Mouse (Mus musculus) midbrain, embryonic 14.5 days (tissue): ENCODE measurements at regions not wholly inside any gene's neighbourhood (a gene's known extent, or its start where the extent isn't known, plus 50 kb on each side); places are given as distances from the start of the nearest gene placed in this dataset.

ENCODE experiments used
- ATAC-seq: fragments of 200-750 bp; cut with Nextera tagmentation; 2 replicates; pipeline ENCODE4 v1.8.0; 2017; ENCODE audit warnings: moderate number of reproducible peaks, moderate library complexity; ENCODE audit not compliant: low FRiP score, low TSS enrichment
- DNase-seq: peaks from one replicate; pipeline ENCODE4 v3.0.0-alpha.2; 2015
- H3K27ac ChIP-seq: fragments of 300-500 bp; sonication (generic); replicated peaks from 2 replicates; pipeline ENCODE4 v1.5.1; 2014; ENCODE audit warnings: mild to moderate bottlenecking, low read depth, low read length, moderate library complexity
- H3K27me3 ChIP-seq: fragments of 300-500 bp; sonication (generic); 2 replicates; pipeline ENCODE4 v1.6.1; 2014; ENCODE audit warnings: low read length, control low read depth, mixed read lengths; ENCODE audit not compliant: control insufficient read depth, insufficient read depth
- H3K36me3 ChIP-seq: fragments of 300-500 bp; sonication (generic); 2 replicates; pipeline ENCODE4 v1.6.1; 2014; ENCODE audit warnings: low read length, control low read depth; ENCODE audit not compliant: control insufficient read depth, insufficient read depth
- H3K4me1 ChIP-seq: fragments of 300-500 bp; sonication (generic); 2 replicates; pipeline ENCODE4 v1.6.1; 2014; ENCODE audit warnings: mild to moderate bottlenecking, antibody characterized with exemption, low read length, control low read depth; ENCODE audit not compliant: control insufficient read depth, insufficient read depth
- H3K4me2 ChIP-seq: fragments of 300-500 bp; sonication (generic); 2 replicates; pipeline ENCODE4 v1.6.1; 2014; ENCODE audit warnings: mild to moderate bottlenecking, low read length, moderate library complexity
- H3K4me3 ChIP-seq: fragments of 300-500 bp; sonication (generic); replicated peaks from 2 replicates; pipeline ENCODE4 v1.5.1; 2014; ENCODE audit warnings: low read depth, low read length
- H3K9ac ChIP-seq: fragments of 300-500 bp; sonication (generic); replicated peaks from 2 replicates; pipeline ENCODE4 v1.6.1; 2014; ENCODE audit warnings: mild to moderate bottlenecking, low read length, moderate library complexity
- H3K9me3 ChIP-seq: fragments of 300-500 bp; sonication (generic); 2 replicates; pipeline ENCODE4 v1.6.1; 2016; ENCODE audit warnings: low read length, control low read depth, mixed read lengths; ENCODE audit not compliant: control insufficient read depth
- WGBS: fragments of 180-500 bp; shearing (Covaris S2); extraction: QIAGEN DNeasy Blood & Tissue Kit; methylation state at CpG from one replicate; pipeline ENCODE4 v1.1.7; 2014; 5-methylcytosine and 5-hydroxymethylcytosine counted together

DNA sequence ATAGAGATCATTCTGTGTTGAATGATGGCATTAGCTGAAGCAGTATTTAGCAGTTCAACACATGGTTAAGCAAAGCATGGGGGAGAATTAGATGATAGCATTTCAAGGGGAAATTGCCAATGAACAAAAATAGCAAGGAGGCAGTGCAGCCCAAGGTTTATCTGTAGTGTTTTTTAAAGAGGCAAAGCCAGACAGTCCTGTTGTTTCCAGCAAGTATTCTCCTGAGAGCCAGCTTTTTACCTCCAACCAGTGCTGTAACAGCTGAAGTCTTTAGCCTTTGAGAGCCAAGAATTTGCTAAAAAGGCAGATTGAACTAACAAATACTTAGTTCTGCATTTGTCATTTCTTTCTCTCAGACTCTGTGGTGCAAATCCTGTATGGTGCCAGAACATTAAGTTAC lies 305.1 kb upstream of the Arx start:
- no peak overlapping the region for H3K4me2 ChIP-seq
- DNase-seq (no peak), ATAC-seq (no peak)
- no peaks in the 10 kb centered on the region for H3K4me1 ChIP-seq
- no peak overlapping the region for H3K4me3 ChIP-seq
- no peak overlapping the region for H3K9ac ChIP-seq
- H3K27me3 ChIP-seq, result no peaks in the 10 kb centered on the region
- H3K27ac ChIP-seq, result no peak overlapping the region
- H3K9me3 ChIP-seq, result no peaks in the 10 kb centered on the region
- no peaks in the 10 kb centered on the region for H3K36me3 ChIP-seq

DNA sequence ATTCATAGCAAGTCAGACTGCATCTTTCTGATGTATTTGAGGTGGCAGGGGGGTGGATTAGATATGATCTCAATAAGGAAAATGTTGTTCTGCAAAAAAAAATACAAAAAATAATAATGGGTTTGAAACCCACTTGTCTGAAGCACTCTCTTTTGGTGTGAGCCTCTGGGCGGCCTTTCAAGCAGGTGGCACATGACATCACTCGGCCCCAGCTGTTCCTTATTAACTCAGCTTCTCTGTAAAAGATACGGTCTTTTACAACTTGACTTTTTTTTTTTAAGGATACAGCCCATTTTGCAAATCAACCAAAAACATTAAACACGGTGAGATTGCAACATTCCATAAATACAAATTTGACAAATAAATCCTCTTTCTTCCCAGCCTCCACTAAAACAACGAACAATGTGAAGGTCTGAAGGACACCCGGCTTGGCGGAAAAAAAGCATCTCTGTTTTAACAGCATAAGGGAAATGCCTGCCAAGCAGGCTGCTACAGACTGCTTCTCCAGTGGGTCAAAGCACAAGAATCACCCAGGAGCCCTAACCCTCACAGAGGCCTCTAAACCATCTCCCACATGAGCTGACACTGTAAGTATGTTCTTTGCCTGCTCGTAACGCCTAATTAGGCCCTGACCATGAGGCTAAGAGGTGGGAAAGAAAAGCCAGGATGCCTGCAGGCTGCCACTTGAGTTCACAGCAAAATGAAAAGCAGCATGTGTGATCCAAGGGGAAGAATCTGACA lies 283.8 kb upstream of the Arx start:
- Histone ChIP-seq H3K27ac (no peak overlapping the region), H3K4me3 (no peak overlapping the region), H3K4me2 (no peak overlapping the region), H3K27me3 (no peaks in the 10 kb centered on the region), H3K9me3 (no peaks in the 10 kb centered on the region), H3K9ac (no peak overlapping the region), H3K36me3 (no peaks in the 10 kb centered on the region), H3K4me1 (no peaks in the 10 kb centered on the region)
- ATAC-seq (no peak), DNase-seq (no peak)
- WGBS, result 75% methylated on average over 9 of the region's 9 CpGs

DNA sequence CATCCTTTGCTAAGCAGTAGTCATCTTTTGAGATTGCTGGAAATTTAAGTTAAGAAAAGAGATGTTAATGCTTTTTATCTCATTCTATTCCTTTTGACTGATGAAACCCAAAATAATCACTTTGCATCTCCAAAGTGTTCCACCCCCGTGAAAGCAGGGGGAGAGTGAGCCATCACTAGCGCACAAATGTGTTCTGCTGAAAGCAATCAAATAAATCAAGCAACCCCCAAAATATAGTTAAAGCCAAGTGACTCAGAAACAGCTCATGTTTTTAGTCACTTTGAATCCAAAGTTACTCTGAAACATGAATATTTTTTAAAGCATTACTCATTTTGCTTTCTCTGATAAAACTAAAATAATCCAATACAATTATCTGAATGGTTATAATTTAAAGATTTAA lies 279.6 kb upstream of the Arx start:
- H3K36me3 ChIP-seq, result no peaks in the 10 kb centered on the region
- 86% methylated on average over 2 of the region's 2 CpGs for WGBS
- no peaks in the 10 kb centered on the region for H3K27me3 ChIP-seq
- no peak overlapping the region for H3K9ac ChIP-seq
- no peaks in the 10 kb centered on the region for H3K4me1 ChIP-seq
- ATAC-seq (no peak), DNase-seq (no peak)
- no peak overlapping the region for H3K27ac ChIP-seq
- no peak overlapping the region for H3K4me2 ChIP-seq
- H3K4me3 ChIP-seq, result no peak overlapping the region
- H3K9me3 ChIP-seq, result no peaks in the 10 kb centered on the region

DNA sequence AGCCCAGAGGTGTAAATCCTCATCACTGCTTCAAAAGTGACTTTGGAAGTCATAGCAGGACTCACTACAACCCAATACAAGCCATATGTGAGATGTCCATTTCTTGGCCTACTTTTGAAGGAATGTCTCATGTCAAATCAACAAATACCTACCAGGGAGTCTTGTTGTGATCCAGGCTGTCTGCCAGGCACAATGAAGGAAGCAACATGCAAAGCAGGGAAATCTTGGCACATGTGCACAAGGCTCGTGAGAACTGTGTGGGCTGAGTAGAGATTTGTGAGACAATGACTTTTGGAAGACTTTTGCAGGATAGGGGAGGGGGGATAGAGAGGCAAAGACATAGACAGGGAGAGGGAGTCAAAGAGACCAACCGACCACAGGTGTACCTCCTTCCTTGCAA lies 274.7 kb upstream of the Arx start:
- Histone ChIP-seq H3K27ac (no peak overlapping the region), H3K27me3 (no peaks in the 10 kb centered on the region), H3K4me2 (no peak overlapping the region), H3K9ac (no peak overlapping the region), H3K4me1 (no peaks in the 10 kb centered on the region), H3K36me3 (no peaks in the 10 kb centered on the region), H3K9me3 (no peaks in the 10 kb centered on the region), H3K4me3 (no peak overlapping the region)
- WGBS, result 71% methylated on average over 2 of the region's 2 CpGs
- DNase-seq (no peak), ATAC-seq (no peak)

DNA sequence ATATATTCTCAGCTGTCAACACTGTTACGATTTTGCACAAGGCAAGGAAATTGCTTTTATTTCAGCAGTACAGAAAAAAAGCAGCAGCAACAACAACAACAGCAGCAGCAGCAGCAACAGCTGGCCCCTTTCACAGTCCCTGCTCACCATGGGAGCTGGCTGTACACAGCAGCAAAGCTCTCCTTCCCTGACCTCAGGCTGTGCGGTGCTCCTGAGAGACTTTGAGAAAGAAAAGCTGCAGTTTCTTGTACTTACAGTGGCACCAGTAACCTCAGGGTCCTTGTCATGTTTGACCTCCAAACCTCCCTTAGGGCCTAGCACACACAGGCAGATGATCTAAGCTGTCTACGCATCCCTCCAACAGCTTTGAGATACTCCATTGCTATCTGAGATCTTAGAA lies 269.9 kb upstream of the Arx start:
- Histone ChIP-seq H3K27ac (no peak overlapping the region), H3K4me1 (no peaks in the 10 kb centered on the region), H3K27me3 (no peaks in the 10 kb centered on the region), H3K36me3 (no peaks in the 10 kb centered on the region), H3K9ac (no peak overlapping the region), H3K9me3 (no peaks in the 10 kb centered on the region), H3K4me2 (no peak overlapping the region), H3K4me3 (no peak overlapping the region)
- ATAC-seq (no peak), DNase-seq (no peak)
- WGBS, result 75% methylated on average over 3 of the region's 3 CpGs

DNA sequence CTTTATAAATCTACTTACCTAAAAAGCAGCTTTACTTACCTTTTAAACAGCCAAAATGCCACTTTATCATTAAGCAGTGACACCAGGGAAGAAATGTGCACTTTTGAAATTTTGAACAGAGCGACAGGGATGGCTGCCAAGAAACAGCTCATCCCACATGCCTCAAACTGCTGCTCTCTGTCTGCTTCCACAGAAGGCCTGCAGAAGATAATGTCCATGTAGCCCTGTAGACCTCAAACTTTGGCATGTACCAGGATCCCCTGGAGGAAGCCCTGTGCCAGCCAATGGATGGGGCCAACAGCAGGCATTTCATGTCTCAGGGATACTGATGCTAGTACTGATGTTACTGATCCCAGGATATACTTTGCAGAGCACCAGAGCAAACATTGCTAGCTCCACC lies 245.1 kb upstream of the Arx start:
- no peak for ATAC-seq
- H3K4me2 ChIP-seq, result no peak overlapping the region
- no peak overlapping the region for H3K4me3 ChIP-seq
- H3K4me1 ChIP-seq, result no peaks in the 10 kb centered on the region
- H3K9me3 ChIP-seq, result no peaks in the 10 kb centered on the region
- H3K9ac ChIP-seq, result no peak overlapping the region
- WGBS, result 84% methylated on average over 1 of the region's 1 CpGs
- H3K27me3 ChIP-seq, result no peaks in the 10 kb centered on the region
- no peaks in the 10 kb centered on the region for H3K36me3 ChIP-seq
- DNase-seq, result no peak
- H3K27ac ChIP-seq, result no peak overlapping the region

DNA sequence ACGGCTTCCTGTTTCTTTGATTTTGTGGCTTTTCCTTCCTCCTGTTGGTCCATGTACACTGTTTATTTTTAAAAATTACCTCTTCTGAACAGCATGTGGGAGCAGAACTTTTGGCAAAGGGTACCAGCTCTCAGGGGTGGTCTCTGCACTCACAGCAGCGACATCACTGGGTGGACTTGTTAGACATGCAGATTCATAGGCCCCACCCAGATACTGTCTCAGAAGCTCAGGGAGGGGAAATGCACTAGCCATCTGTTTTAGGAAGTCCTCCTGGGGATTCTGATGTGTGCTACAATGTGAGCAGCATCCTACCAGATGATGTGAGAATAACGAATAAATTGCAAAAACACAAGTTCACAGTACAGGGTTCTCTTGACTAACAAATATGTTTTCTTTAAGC lies 243.5 kb upstream of the Arx start:
- Histone ChIP-seq H3K4me1 (no peaks in the 10 kb centered on the region), H3K9me3 (no peaks in the 10 kb centered on the region), H3K36me3 (no peaks in the 10 kb centered on the region), H3K4me3 (no peak overlapping the region), H3K27ac (no peak overlapping the region), H3K9ac (no peak overlapping the region), H3K27me3 (no peaks in the 10 kb centered on the region), H3K4me2 (no peak overlapping the region)
- ATAC-seq (no peak), DNase-seq (no peak)
- WGBS, result 63% methylated on average over 3 of the region's 3 CpGs

DNA sequence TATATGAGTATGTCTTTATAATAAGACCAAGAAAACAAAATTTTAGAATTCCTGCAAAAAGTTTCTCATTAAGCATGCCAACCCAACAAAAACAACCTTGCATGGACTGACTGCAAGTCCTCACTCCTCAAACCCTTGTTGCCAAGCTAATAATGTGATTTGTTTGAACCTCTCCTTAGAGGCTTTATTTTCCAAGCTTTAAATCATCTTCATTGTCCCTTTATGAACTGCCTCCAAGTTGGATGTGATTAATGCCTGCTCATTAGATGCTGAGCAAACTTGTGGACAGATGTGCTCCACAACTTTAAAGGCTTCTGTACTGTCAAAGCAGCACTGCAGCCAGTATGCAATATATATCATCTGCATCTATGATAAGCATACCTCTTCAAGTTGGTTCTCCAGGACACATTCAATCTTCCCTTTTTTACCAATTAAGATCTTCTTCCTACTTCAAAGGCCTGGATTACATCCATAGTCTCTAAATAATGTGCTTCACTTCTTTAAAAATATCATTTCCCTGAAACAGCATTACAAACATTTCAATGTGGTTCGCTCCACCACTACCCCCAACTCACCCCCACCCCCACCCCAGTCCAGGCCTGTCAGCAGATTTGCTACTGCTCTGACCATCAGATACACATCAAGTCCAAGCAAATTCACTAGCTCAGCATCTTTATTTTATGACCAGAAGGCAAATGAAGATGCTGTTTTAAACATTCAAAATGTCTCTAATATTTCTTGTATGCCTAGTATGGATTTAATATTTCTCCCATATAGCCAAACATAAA lies 237.1 kb upstream of the Arx start:
- Histone ChIP-seq H3K4me3 (no peak overlapping the region), H3K4me1 (no peaks in the 10 kb centered on the region)

DNA sequence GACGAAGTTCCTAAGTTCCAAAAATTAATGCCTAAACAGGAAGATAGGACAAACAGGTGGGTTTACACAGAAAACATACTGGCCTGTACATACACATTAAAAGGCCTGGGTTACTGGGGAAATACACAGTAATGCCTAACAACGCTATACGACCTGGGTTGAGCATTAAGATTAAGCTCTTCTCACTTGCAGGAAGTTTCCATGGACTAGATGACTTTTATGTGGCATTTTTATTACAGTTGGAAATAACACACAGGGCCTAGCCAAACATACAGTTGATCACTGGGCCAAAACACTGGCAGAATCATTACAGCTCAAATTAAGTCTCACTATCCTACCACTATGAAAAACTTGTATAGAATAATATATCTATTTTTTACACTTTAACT lies 236.5 kb upstream of the Arx start:
- ATAC-seq (no peak), DNase-seq (no peak)
- no peak overlapping the region for H3K4me2 ChIP-seq
- H3K9me3 ChIP-seq, result no peaks in the 10 kb centered on the region
- WGBS, result 76% methylated on average over 3 of the region's 3 CpGs
- no peaks in the 10 kb centered on the region for H3K36me3 ChIP-seq
- H3K9ac ChIP-seq, result no peak overlapping the region
- no peaks in the 10 kb centered on the region for H3K27me3 ChIP-seq
- no peak overlapping the region for H3K4me3 ChIP-seq
- no peak overlapping the region for H3K27ac ChIP-seq
- H3K4me1 ChIP-seq, result no peaks in the 10 kb centered on the region

More for the DNA sequence above, 237.1 kb upstream of the Arx start:
- ATAC-seq (no peak), DNase-seq (no peak)
- Histone ChIP-seq H3K9me3 (no peaks in the 10 kb centered on the region), H3K4me2 (no peak overlapping the region), H3K36me3 (no peaks in the 10 kb centered on the region), H3K27ac (no peak overlapping the region), H3K27me3 (no peaks in the 10 kb centered on the region), H3K9ac (no peak overlapping the region)
- WGBS, result 96% methylated on average over 1 of the region's 1 CpGs
